Mouse (Mus musculus) T-helper 1 cell (primary cell): ENCODE data around the gene Brinp1.
"Not testable (repeated sequence)": the region's sequence is repeated elsewhere in the genome, so short reads cannot be mapped to it uniquely, and the experiment has no call there.

ENCODE experiments used
- in situ Hi-C: fragments of 300-600 bp; cut with MboI, MseI; formaldehyde crosslinking; loops from one replicate; pipeline ENCODE4 v1.15.1; 2025; ENCODE audit warnings: high pct_unique_total_duplicates

Brinp1 gene

GRCm38 (mm10) chr4:68813997-68814396 lies 140.2 kb downstream of the Brinp1 start:
- in situ Hi-C loops, result not testable (repeated sequence)

GRCm38 (mm10) chr4:68806502-68806901 lies 147.7 kb downstream of the Brinp1 start:
- in situ Hi-C loops, result no loop called here

- in situ Hi-C loops, result no loop called here
These were observed 152.0 kb downstream of the Brinp1 start for GRCm38 (mm10) chr4:68801923-68802855.

DNA sequence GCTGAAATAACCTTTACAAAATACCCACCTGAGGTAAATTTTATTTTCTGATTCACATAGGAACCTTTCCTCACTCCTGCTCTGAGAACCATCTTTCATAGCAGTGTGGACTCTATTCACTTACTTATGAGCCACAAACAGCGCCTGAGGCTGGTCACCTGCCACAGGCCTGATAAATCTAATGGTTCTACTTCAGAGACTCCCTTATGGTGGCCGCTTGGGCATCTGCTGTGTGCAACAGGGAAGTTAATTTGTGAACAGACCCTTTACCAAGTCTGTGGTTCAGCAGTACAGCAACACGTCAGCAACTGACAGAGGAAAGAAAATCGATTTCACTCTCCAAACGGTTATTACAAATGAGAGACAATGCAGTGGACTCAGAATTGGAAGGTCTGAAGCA lies 164.2 kb downstream of the Brinp1 start:
- in situ Hi-C loops, result no loop called here

DNA sequence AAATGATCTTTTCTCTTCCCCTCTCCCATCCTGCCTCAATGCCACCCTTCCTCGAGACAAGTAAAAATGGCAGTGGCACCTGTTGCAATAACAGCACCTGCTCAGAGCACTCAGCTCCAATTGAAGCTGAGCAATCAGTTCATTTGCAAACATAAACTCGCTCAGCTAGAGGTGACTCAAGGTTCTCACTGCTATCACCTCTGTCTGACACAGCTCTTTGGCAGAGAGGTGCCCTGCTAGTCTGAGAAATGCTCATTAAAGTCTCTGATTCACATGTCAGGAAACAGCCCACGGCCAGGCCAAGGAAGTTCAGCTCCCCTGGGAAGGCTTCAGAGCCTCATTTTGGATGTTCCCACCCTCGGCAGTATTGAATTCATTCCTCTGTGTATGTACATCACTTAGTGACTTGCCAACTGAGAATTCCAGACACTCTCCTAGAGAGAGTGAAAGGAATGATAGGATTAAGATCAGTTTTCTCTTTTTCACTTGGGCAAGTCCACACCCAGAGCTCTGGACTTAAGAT lies 165.7 kb downstream of the Brinp1 start:
- in situ Hi-C loops, result no loop called here

DNA sequence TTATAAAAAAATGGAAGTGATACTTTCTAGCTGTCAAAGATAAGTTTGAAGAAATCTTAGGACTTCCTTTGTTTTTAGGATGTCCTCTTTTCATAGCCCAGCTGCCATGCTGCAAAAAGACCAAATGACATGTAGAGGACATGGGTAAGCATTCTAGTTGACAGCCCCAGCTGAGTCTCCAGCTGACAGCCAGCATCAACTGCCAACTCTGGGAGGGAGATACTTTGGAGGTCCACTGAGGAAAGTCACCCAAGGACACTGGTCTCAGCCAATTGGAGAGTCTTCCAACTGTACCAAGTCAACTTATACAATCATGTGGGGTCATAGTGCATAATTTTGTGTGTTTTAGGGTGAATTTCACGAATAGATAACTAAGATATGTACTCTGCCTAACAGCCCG lies 166.6 kb downstream of the Brinp1 start:
- in situ Hi-C loops, result no loop called here

GRCm38 (mm10) chr4:68768256-68768655 lies 185.9 kb downstream of the Brinp1 start:
- in situ Hi-C loops, result no loop called here

GRCm38 (mm10) chr4:68767393-68767792 lies 186.8 kb downstream of the Brinp1 start:
- in situ Hi-C loops, result no loop called here

GRCm38 (mm10) chr4:68765772-68766573 lies 188.2 kb downstream of the Brinp1 start:
- in situ Hi-C loops, result no loop called here

- in situ Hi-C loops, result no loop called here
These were observed 189.3 kb downstream of the Brinp1 start for GRCm38 (mm10) chr4:68764937-68765336.

GRCm38 (mm10) chr4:68720983-68721382 lies 233.2 kb downstream of the Brinp1 start:
- in situ Hi-C loops, result no loop called here
